Mouse (Mus musculus) testis, postnatal 10 days (tissue): ENCODE data around the gene Ercc8.

Experiments
- DNase-seq: peaks from one replicate; pipeline ENCODE4 v3.0.0; 2021; ENCODE audit warnings: low spot score

Gene Ercc8

GRCm38 (mm10) chr13:108157732-108158464 lies 633 bp upstream of the Ercc8 start:
- no peak for DNase-seq

- DNase-seq: no peak
Measured at GRCm38 (mm10) chr13:108159241-108159575, 677 bp downstream of the Ercc8 start.

- no peak for DNase-seq
Measured at GRCm38 (mm10) chr13:108159963-108160362, 1.4 kb downstream of the Ercc8 start.

GRCm38 (mm10) chr13:108163912-108164311 lies 5.4 kb downstream of the Ercc8 start:
- DNase-seq: no peak

GRCm38 (mm10) chr13:108164621-108165020 lies 6.1 kb downstream of the Ercc8 start:
- DNase-seq: no peak

GRCm38 (mm10) chr13:108170002-108170401 lies 11.5 kb downstream of the Ercc8 start:
- no peak for DNase-seq

- DNase-seq: no peak
Measured at GRCm38 (mm10) chr13:108170511-108170910, 12.0 kb downstream of the Ercc8 start.

- no peak for DNase-seq
Measured at GRCm38 (mm10) chr13:108179618-108180017, 21.1 kb downstream of the Ercc8 start.

GRCm38 (mm10) chr13:108180821-108181220 lies 22.3 kb downstream of the Ercc8 start:
- DNase-seq: no peak

- DNase-seq: no peak
Measured at GRCm38 (mm10) chr13:108184743-108185255, 26.3 kb downstream of the Ercc8 start.

- no peak for DNase-seq
Measured at GRCm38 (mm10) chr13:108185530-108185929, 27.0 kb downstream of the Ercc8 start.

GRCm38 (mm10) chr13:108187994-108188393 lies 29.5 kb downstream of the Ercc8 start:
- no peak for DNase-seq

- DNase-seq: peak; percentile 62
Measured at GRCm38 (mm10) chr13:108191074-108191720, 32.7 kb downstream of the Ercc8 start.

GRCm38 (mm10) chr13:108195474-108195873 lies 36.9 kb downstream of the Ercc8 start:
- DNase-seq: no peak

- DNase-seq: no peak
Measured at GRCm38 (mm10) chr13:108204857-108205256, 46.3 kb downstream of the Ercc8 start.

- DNase-seq: no peak
Measured at GRCm38 (mm10) chr13:108207447-108207846, 48.9 kb downstream of the Ercc8 start.

GRCm38 (mm10) chr13:108208090-108208489 lies 49.6 kb downstream of the Ercc8 start:
- no peak for DNase-seq

- DNase-seq: no peak
Measured at GRCm38 (mm10) chr13:108210960-108211359, 52.4 kb downstream of the Ercc8 start.

- no peak for DNase-seq
Measured at GRCm38 (mm10) chr13:108212397-108213018, 54.0 kb downstream of the Ercc8 start.

- peak; percentile 70 for DNase-seq
Measured at GRCm38 (mm10) chr13:108214081-108214484, 55.6 kb downstream of the Ercc8 start, which contains the start of gene Elovl7. Elovl7 (plus strand) TSS chr13:108214404.

- DNase-seq: peak; percentile 40
Measured at GRCm38 (mm10) chr13:108214485-108215107, 56.1 kb downstream of the Ercc8 start.

GRCm38 (mm10) chr13:108215231-108215780 lies 56.8 kb downstream of the Ercc8 start:
- DNase-seq: no peak
